Mouse (Mus musculus): ENCODE results near the gene Hist1h2ag. TPM values are rescaled to one million over a fixed set of nuclear protein-coding genes. Genes with fewer than 3 reads are reported as not detected.

Hist1h2ag gene
- not detected for polyA plus RNA-seq (2014; fragmentation: Illumina TruSeq; extraction: RNeasy Lipid Tissue Mini Kit (QIAGEN cat#74804); ENCODE audit: low read depth, low replicate concordance)

DNA sequence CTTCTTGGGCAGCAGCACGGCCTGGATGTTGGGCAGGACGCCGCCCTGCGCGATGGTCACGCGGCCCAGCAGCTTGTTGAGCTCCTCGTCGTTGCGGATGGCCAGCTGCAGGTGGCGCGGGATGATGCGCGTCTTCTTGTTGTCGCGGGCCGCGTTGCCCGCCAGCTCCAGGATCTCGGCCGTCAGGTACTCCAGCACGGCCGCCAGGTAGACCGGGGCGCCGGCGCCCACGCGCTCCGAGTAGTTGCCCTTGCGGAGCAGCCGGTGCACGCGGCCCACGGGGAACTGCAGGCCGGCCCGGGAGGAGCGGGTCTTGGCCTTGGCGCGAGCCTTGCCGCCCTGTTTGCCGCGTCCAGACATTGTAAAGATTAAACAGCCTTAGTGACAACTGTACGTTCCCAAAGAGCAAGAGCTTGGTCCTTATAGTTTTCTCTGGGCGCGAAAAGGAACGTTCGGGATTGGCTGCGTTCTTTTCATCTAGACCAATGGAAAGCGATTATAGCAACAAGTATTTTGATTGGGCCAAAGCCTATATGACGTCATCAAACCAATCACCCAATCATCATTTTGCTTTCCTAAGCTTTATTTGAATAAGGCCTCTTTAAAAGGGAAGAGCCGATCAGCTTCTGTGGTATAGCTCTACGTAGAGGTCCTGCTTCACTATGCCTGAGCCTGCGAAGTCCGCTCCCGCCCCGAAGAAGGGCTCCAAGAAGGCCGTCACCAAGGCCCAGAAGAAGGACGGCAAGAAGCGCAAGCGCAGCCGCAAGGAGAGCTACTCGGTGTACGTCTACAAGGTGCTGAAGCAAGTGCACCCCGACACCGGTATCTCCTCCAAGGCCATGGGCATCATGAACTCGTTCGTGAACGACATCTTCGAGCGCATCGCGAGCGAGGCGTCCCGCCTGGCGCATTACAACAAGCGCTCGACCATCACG, at the start of gene Hist1h2ag, which contains the start of gene Hist1h2bj:
Gene Hist1h2ag (minus strand): TSS at position 377 of the 935 bp plus-strand sequence.
Gene Hist1h2bj (plus strand): TSS at position 647 of the 935 bp plus-strand sequence.

DNA sequence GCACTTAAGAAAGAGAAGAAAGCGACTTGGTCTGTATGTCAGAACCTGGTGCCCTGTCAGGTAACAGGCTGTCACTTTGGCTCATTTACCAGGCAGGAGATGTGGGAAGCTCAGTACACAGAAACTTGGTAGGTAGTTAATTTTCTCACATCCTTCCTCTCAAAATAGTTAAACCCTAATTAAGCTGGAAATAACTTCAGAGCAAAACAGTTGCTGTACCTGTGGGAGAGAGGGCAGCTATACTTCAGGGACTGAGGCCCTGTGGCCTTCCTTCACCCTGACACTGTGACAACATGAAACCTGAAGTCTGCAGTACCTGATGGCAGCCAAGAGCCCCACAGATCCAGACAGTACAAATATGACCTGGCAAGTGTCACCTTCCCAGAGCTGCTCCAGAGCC, 41.4 kb upstream of the Hist1h2ag start, which contains the start of gene Vmn1r188:
Gene Vmn1r188 (plus strand): TSS at position 301 of the 400 bp plus-strand sequence.

DNA sequence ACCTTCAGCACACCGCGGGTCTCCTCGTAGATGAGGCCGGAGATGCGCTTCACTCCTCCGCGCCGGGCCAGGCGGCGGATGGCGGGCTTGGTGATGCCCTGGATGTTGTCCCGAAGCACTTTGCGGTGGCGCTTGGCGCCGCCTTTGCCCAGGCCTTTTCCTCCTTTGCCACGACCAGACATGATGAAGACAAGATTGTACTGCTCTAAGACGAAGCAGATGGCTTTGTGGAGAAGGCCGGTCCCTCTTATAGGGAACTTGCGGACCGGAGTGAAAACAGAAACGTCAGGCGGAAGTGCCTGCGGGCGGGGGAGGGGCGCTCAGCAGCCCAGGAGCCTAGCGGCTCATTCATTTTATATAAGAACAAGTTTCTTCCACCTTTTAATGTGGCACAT, 1.6 kb downstream of the Hist1h2ag start, which contains the start of gene Hist1h4i:
Gene Hist1h4i (minus strand): TSS at position 221 of the 395 bp plus-strand sequence.

DNA sequence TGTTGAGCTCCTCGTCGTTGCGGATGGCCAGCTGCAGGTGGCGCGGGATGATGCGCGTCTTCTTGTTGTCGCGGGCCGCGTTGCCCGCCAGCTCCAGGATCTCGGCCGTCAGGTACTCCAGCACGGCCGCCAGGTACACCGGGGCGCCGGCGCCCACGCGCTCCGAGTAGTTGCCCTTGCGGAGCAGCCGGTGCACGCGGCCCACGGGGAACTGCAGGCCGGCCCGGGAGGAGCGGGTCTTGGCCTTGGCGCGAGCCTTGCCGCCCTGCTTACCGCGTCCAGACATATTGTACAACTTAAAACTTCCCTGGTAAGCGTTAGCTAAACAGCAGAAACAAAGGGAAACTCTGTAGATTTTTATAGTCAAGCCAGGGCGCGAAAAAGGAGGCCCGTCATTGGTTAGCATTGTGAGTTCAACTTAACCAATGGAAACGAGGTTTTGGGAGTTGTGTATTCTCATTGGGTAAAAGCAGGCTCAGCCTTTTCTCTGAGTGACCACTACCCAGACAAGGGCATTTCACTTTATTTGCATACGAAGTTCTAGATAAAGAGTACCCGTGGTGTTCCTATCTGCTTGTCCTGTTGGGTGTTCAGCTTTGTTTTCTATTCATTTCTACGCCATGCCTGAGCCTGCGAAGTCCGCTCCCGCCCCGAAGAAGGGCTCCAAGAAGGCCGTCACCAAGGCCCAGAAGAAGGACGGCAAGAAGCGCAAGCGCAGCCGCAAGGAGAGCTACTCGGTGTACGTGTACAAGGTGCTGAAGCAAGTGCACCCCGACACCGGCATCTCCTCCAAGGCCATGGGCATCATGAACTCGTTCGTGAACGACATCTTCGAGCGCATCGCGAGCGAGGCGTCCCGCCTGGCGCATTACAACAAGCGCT, 7.2 kb downstream of the Hist1h2ag start, which contains the start of the genes Hist1h2ah and Hist1h2bk:
Gene Hist1h2ah (minus strand): TSS at position 302 of the 882 bp plus-strand sequence.
Gene Hist1h2bk (plus strand): TSS at position 604 of the 882 bp plus-strand sequence.

DNA sequence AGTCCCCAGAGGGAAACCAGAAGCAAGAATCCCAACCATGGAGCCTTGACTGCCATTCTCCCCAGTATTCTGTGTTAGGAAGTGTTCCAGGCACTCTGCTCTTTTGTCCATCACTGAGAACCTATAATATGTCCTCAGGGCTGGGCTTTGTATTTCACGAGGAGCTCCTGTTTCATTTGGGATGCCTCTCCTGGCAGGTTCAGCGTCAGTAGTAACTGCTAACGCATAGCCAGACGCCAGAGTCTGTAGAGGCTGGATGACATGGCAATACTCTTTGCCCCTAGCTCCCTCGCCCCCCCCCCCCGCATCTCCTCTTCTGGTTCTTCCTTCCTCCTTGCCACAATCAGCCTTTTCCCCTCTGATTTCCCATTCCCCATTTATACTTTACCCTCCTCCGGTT, 33.1 kb downstream of the Hist1h2ag start, which contains the start of gene Prss16:
Gene Prss16 (minus strand): TSS at position 101 of the 400 bp plus-strand sequence.

Other genes with a start within 250 kb of the Hist1h2ag start
- gene Hist1h2bq, start 232.7 kb downstream of the Hist1h2ag start, polyA plus RNA-seq (2014; fragmentation: Illumina TruSeq; extraction: RNeasy Lipid Tissue Mini Kit (QIAGEN cat#74804); ENCODE audit: low read depth, low replicate concordance): 1.0 TPM
- gene Hist1h2ao, start 232.5 kb downstream of the Hist1h2ag start, polyA plus RNA-seq (2014; fragmentation: Illumina TruSeq; extraction: RNeasy Lipid Tissue Mini Kit (QIAGEN cat#74804); ENCODE audit: low read depth, low replicate concordance): not detected
- not detected for gene Hist1h4m, start 231.2 kb downstream of the Hist1h2ag start, polyA plus RNA-seq (2014; fragmentation: Illumina TruSeq; extraction: RNeasy Lipid Tissue Mini Kit (QIAGEN cat#74804); ENCODE audit: low read depth, low replicate concordance)
- gene Hist1h4n, start 210.7 kb downstream of the Hist1h2ag start, polyA plus RNA-seq (2014; fragmentation: Illumina TruSeq; extraction: RNeasy Lipid Tissue Mini Kit (QIAGEN cat#74804); ENCODE audit: low read depth, low replicate concordance): 2.9 TPM
- gene Hist1h2ap, start 209.4 kb downstream of the Hist1h2ag start, polyA plus RNA-seq (2014; fragmentation: Illumina TruSeq; extraction: RNeasy Lipid Tissue Mini Kit (QIAGEN cat#74804); ENCODE audit: low read depth, low replicate concordance): not detected
- 0.46 TPM for gene Hist1h2br, start 209.2 kb downstream of the Hist1h2ag start, polyA plus RNA-seq (2014; fragmentation: Illumina TruSeq; extraction: RNeasy Lipid Tissue Mini Kit (QIAGEN cat#74804); ENCODE audit: low read depth, low replicate concordance)
- gene Zfp184, start 97.8 kb downstream of the Hist1h2ag start, polyA plus RNA-seq (2014; fragmentation: Illumina TruSeq; extraction: RNeasy Lipid Tissue Mini Kit (QIAGEN cat#74804); ENCODE audit: low read depth, low replicate concordance): 3.0 TPM
- 3.5 TPM for gene Pom121l2, start 61.8 kb downstream of the Hist1h2ag start, polyA plus RNA-seq (2014; fragmentation: Illumina TruSeq; extraction: RNeasy Lipid Tissue Mini Kit (QIAGEN cat#74804); ENCODE audit: low read depth, low replicate concordance)
- gene Prss16, start 33.2 kb downstream of the Hist1h2ag start, polyA plus RNA-seq (2014; fragmentation: Illumina TruSeq; extraction: RNeasy Lipid Tissue Mini Kit (QIAGEN cat#74804); ENCODE audit: low read depth, low replicate concordance): not detected
- gene Hist1h2ah, start 7.4 kb downstream of the Hist1h2ag start, polyA plus RNA-seq (2014; fragmentation: Illumina TruSeq; extraction: RNeasy Lipid Tissue Mini Kit (QIAGEN cat#74804); ENCODE audit: low read depth, low replicate concordance): not detected
- not detected for gene Hist1h2bk, start 7.1 kb downstream of the Hist1h2ag start, polyA plus RNA-seq (2014; fragmentation: Illumina TruSeq; extraction: RNeasy Lipid Tissue Mini Kit (QIAGEN cat#74804); ENCODE audit: low read depth, low replicate concordance)
- 6.8 TPM for gene Hist1h4i, start 1.6 kb downstream of the Hist1h2ag start, polyA plus RNA-seq (2014; fragmentation: Illumina TruSeq; extraction: RNeasy Lipid Tissue Mini Kit (QIAGEN cat#74804); ENCODE audit: low read depth, low replicate concordance)
- gene Hist1h2bj, start 270 bp upstream of the Hist1h2ag start, polyA plus RNA-seq (2014; fragmentation: Illumina TruSeq; extraction: RNeasy Lipid Tissue Mini Kit (QIAGEN cat#74804); ENCODE audit: low read depth, low replicate concordance): not detected
- not detected for gene Vmn1r188, start 41.5 kb upstream of the Hist1h2ag start, polyA plus RNA-seq (2014; fragmentation: Illumina TruSeq; extraction: RNeasy Lipid Tissue Mini Kit (QIAGEN cat#74804); ENCODE audit: low read depth, low replicate concordance)
- gene Vmn1r189, start 62.9 kb upstream of the Hist1h2ag start, polyA plus RNA-seq (2014; fragmentation: Illumina TruSeq; extraction: RNeasy Lipid Tissue Mini Kit (QIAGEN cat#74804); ENCODE audit: low read depth, low replicate concordance): not detected
- not detected for gene Vmn1r191, start 141.0 kb upstream of the Hist1h2ag start, polyA plus RNA-seq (2014; fragmentation: Illumina TruSeq; extraction: RNeasy Lipid Tissue Mini Kit (QIAGEN cat#74804); ENCODE audit: low read depth, low replicate concordance)
- not detected for gene Vmn1r192, start 148.2 kb upstream of the Hist1h2ag start, polyA plus RNA-seq (2014; fragmentation: Illumina TruSeq; extraction: RNeasy Lipid Tissue Mini Kit (QIAGEN cat#74804); ENCODE audit: low read depth, low replicate concordance)
- not detected for gene Vmn1r193, start 180.2 kb upstream of the Hist1h2ag start, polyA plus RNA-seq (2014; fragmentation: Illumina TruSeq; extraction: RNeasy Lipid Tissue Mini Kit (QIAGEN cat#74804); ENCODE audit: low read depth, low replicate concordance)
- not detected for gene Vmn1r194, start 201.3 kb upstream of the Hist1h2ag start, polyA plus RNA-seq (2014; fragmentation: Illumina TruSeq; extraction: RNeasy Lipid Tissue Mini Kit (QIAGEN cat#74804); ENCODE audit: low read depth, low replicate concordance)
- gene Vmn1r195, start 227.6 kb upstream of the Hist1h2ag start, polyA plus RNA-seq (2014; fragmentation: Illumina TruSeq; extraction: RNeasy Lipid Tissue Mini Kit (QIAGEN cat#74804); ENCODE audit: low read depth, low replicate concordance): not detected
- gene Vmn1r196, start 247.0 kb upstream of the Hist1h2ag start, polyA plus RNA-seq (2014; fragmentation: Illumina TruSeq; extraction: RNeasy Lipid Tissue Mini Kit (QIAGEN cat#74804); ENCODE audit: low read depth, low replicate concordance): not detected

All from adipose tissue, adult 10 weeks (tissue).